Mouse (Mus musculus): ENCODE data around the gene Rpl32. TPM values are rescaled to one million over a fixed set of nuclear protein-coding genes. Genes with fewer than 3 reads are reported as not detected.
A peak's percentile ranks its signal among the peaks of the same experiment; 100 is the strongest.

Gene Rpl32
- total RNA-seq (2014; rRNA removed), result 1,017 and 1,033 TPM in 2 replicates
- polyA plus RNA-seq (2012; rRNA removed), result 177 and 193 TPM in 2 replicates

DNA sequence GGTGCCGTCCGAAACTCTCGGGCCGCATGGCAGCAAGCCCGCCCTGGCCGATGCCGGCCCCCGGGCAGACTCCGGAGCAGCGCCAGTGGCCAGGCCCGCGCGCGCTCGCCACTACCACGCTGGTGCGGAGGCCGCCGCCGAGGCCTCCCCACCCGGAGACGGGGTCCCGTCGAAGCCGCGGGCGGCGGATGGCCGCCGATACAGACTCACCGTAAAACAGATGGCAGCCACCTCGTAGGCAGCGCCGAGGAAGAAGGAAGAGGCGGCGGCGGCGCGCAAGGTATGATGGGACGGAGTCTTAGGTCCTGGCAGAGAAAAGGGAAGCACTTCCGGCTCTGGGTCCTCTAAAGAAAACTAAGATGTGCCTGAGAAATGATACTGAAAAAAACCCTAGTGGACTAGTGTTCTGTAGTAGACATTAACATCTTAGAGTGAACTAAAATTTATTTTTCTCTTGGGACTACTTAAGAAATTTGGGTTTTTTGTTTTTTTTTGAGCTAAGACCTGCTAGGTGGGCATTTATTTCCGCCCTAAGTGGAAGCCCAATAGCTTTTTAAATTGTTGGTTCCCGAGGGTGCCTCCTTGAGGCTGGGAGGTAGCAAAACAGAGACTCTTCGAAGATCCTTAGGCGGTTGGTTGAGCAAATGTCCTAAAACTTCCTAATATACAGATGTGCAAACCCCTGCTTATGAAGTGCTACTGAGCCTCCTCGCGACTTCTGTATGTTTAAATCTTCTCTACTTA, at the start of gene Rpl32:
Gene Rpl32 (minus strand): TSS at position 260 of the 744 bp plus-strand sequence.
- peaks cover 8% of the 10 kb centered on the region; the same call in 1 of the 2 replicates for H3K79me2 ChIP-seq (ENCODE audit: control insufficient read depth, insufficient read depth, low read length)
- H3K36me3 ChIP-seq (ENCODE audit: control insufficient read depth, insufficient read depth, low read length), result peaks cover 23% of the 10 kb centered on the region
- TF ChIP-seq CTCF (IDR thresholded peaks at IDR 0.05; ENCODE audit: low read depth, low read length), result no peak; the same call in 1 of the 2 replicates
- TF ChIP-seq POLR2A (IDR thresholded peaks at IDR 0.05; ENCODE audit: extremely low read depth, insufficient read depth, low read length), result peak; percentile 81
- DNase-seq (ENCODE audit: extremely low read depth, low read depth, low spot score), result peak; percentile 89
- peaks cover 9% of the 10 kb centered on the region for H3K4me1 ChIP-seq (ENCODE audit: control insufficient read depth, insufficient read depth, low read length)
- H3K4me3 ChIP-seq (ENCODE audit: insufficient read depth, low read depth, low read length), result peak within 1 kb of the TSS; percentile 81
- peak within 1 kb of the TSS; percentile 95 for H3K9ac ChIP-seq (ENCODE audit: low read depth, low read length)
- H3K27me3 ChIP-seq (ENCODE audit: control insufficient read depth, insufficient read depth, low read length), result no peaks in the 10 kb centered on the region
- under 1% methylated on average over 47 of the region's 47 CpGs for WGBS
- H3K27ac ChIP-seq (replicated peaks; ENCODE audit: insufficient read depth, low read depth, low read length), result peak within 1 kb of the TSS; percentile 65

DNA sequence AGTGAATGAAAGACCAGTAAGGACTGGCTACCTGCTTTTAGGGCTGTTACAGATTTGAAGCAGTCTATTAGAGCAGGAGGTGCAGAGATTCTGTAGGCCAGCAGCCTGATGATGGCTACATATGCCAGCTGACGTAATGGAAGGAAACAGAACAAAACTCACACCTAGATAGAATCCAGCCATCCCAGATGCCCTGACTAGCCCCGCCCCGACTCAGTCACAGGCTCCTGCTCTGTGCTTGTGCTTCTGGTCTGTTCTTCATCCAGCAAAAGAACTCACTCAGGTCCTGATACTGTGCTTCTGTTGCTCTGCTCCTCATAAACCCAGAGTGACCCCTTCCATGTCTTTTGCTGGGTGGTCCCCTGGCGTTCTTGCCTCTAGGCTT, 47.8 kb upstream of the Rpl32 start:
- WGBS, result 91% methylated on average over 4 of the region's 4 CpGs
- no peak for DNase-seq (ENCODE audit: extremely low read depth, low read depth, low spot score)
- no peaks in the 10 kb centered on the region for H3K79me2 ChIP-seq (ENCODE audit: control insufficient read depth, insufficient read depth, low read length)
- no peaks in the 10 kb centered on the region for H3K36me3 ChIP-seq (ENCODE audit: control insufficient read depth, insufficient read depth, low read length)
- H3K4me1 ChIP-seq (ENCODE audit: control insufficient read depth, insufficient read depth, low read length), result 0 out of 2 replicates have a peak, but pooled peaks cover 7% of the 10 kb centered on the region
- no peak overlapping the region for H3K27ac ChIP-seq (replicated peaks; ENCODE audit: insufficient read depth, low read depth, low read length)
- no peak overlapping the region for H3K4me3 ChIP-seq (ENCODE audit: insufficient read depth, low read depth, low read length)
- no peaks in the 10 kb centered on the region for H3K27me3 ChIP-seq (ENCODE audit: control insufficient read depth, insufficient read depth, low read length)
- no peak overlapping the region for H3K9ac ChIP-seq (ENCODE audit: low read depth, low read length)
- TF ChIP-seq CTCF (IDR thresholded peaks at IDR 0.05; ENCODE audit: low read depth, low read length), result no peak
- no peak for TF ChIP-seq POLR2A (IDR thresholded peaks at IDR 0.05; ENCODE audit: extremely low read depth, insufficient read depth, low read length)

DNA sequence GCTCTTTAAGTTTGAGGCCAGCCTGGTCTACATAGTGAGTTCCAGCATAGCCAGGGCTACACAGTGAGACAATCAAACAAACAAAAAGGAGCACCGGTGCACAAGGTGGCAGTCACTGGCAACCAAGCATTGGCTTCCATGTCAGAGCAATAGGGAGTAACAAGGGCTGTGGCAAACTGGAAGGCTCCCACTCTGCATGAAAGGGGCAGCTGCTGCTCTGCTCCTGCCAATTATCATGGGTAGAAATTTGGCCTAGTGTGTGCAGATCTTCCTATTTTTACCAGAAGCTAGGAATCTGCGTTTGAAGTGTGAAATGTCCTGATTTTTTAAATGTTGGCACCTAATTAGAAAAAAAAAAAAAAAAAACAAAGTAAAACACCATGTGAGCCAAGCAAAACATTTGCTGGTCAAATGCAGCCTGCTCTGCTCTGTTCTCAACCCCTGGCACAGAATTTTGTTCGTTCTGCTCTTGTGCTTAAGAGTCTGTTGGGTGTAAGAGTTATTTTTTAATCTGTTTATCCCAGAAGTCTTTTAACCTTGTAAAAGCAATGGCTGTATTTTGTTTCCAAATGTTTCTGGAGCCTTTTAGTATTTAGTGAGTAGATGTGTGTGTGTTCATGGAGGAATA, 47.3 kb upstream of the Rpl32 start:
- H3K36me3 ChIP-seq (ENCODE audit: control insufficient read depth, insufficient read depth, low read length), result no peaks in the 10 kb centered on the region
- H3K27ac ChIP-seq (replicated peaks; ENCODE audit: insufficient read depth, low read depth, low read length), result no peak overlapping the region
- WGBS, result 43% methylated on average over 3 of the region's 3 CpGs
- H3K4me3 ChIP-seq (ENCODE audit: insufficient read depth, low read depth, low read length), result no peak overlapping the region
- no peak overlapping the region for H3K9ac ChIP-seq (ENCODE audit: low read depth, low read length)
- DNase-seq (ENCODE audit: extremely low read depth, low read depth, low spot score), result peak; percentile 33
- TF ChIP-seq POLR2A (IDR thresholded peaks at IDR 0.05; ENCODE audit: extremely low read depth, insufficient read depth, low read length) (no peak), CTCF (IDR thresholded peaks at IDR 0.05; ENCODE audit: low read depth, low read length) (no peak)
- H3K27me3 ChIP-seq (ENCODE audit: control insufficient read depth, insufficient read depth, low read length), result no peaks in the 10 kb centered on the region
- H3K4me1 ChIP-seq (ENCODE audit: control insufficient read depth, insufficient read depth, low read length), result 0 out of 2 replicates have a peak, but pooled peaks cover 7% of the 10 kb centered on the region
- no peaks in the 10 kb centered on the region for H3K79me2 ChIP-seq (ENCODE audit: control insufficient read depth, insufficient read depth, low read length)

DNA sequence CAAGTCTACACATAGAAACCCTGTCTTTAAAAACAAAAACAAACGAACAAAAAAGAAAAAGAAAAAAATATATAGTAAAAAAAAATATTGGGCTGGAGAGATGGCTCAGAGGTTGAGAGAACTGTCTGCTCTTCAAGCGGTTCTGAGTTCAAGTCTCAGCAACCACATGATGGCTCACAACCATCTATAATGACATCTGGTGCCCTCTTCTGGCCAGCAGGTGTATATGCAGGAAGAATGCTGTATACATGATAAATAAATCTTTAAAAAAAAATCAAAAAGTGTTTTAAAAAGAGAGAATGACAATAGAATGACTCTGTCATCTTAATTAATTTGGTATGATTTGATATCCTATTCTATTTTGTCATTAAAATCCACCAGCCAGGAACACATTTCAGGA, 45.9 kb upstream of the Rpl32 start:
- H3K36me3 ChIP-seq (ENCODE audit: control insufficient read depth, insufficient read depth, low read length), result no peaks in the 10 kb centered on the region
- H3K4me3 ChIP-seq (ENCODE audit: insufficient read depth, low read depth, low read length), result no peak overlapping the region
- no peak overlapping the region for H3K9ac ChIP-seq (ENCODE audit: low read depth, low read length)
- H3K4me1 ChIP-seq (ENCODE audit: control insufficient read depth, insufficient read depth, low read length), result 0 out of 2 replicates have a peak, but pooled peaks cover 7% of the 10 kb centered on the region
- DNase-seq (ENCODE audit: extremely low read depth, low read depth, low spot score), result no peak
- no peak overlapping the region for H3K27ac ChIP-seq (replicated peaks; ENCODE audit: insufficient read depth, low read depth, low read length)
- TF ChIP-seq POLR2A (IDR thresholded peaks at IDR 0.05; ENCODE audit: extremely low read depth, insufficient read depth, low read length), result no peak
- TF ChIP-seq CTCF (IDR thresholded peaks at IDR 0.05; ENCODE audit: low read depth, low read length), result 0 out of 2 replicates have a peak, but pooled peaks have one; percentile 15
- H3K27me3 ChIP-seq (ENCODE audit: control insufficient read depth, insufficient read depth, low read length), result no peaks in the 10 kb centered on the region
- no peaks in the 10 kb centered on the region for H3K79me2 ChIP-seq (ENCODE audit: control insufficient read depth, insufficient read depth, low read length)
- 73% methylated on average over 2 of the region's 2 CpGs for WGBS

DNA sequence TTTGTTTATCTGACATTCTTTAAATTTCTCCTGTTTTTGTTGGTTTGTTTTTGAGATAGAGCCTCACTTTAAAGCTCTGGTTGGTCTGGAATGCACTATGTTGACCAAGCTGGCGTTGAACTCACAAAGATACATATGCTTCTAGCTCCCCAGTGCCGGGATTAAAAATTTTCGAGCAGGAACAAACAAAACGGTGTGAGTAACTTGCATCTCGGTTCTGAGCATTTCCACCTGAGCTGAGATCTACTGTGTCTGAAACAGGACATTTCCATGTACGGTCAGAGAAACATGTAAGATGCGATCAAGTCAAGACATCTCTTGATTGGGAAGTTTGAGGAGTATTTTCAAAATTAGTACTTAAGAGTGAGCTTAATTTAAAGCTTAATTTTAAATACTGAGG, 45.4 kb upstream of the Rpl32 start:
- no peaks in the 10 kb centered on the region for H3K36me3 ChIP-seq (ENCODE audit: control insufficient read depth, insufficient read depth, low read length)
- WGBS, result 54% methylated on average over 7 of the region's 7 CpGs
- no peak for DNase-seq (ENCODE audit: extremely low read depth, low read depth, low spot score)
- no peaks in the 10 kb centered on the region for H3K79me2 ChIP-seq (ENCODE audit: control insufficient read depth, insufficient read depth, low read length)
- no peak overlapping the region for H3K27ac ChIP-seq (replicated peaks; ENCODE audit: insufficient read depth, low read depth, low read length)
- H3K4me1 ChIP-seq (ENCODE audit: control insufficient read depth, insufficient read depth, low read length), result 0 out of 2 replicates have a peak, but pooled peaks cover 3% of the 10 kb centered on the region
- H3K4me3 ChIP-seq (ENCODE audit: insufficient read depth, low read depth, low read length), result no peak overlapping the region
- no peak overlapping the region for H3K9ac ChIP-seq (ENCODE audit: low read depth, low read length)
- H3K27me3 ChIP-seq (ENCODE audit: control insufficient read depth, insufficient read depth, low read length), result no peaks in the 10 kb centered on the region
- no peak for TF ChIP-seq CTCF (IDR thresholded peaks at IDR 0.05; ENCODE audit: low read depth, low read length)
- no peak for TF ChIP-seq POLR2A (IDR thresholded peaks at IDR 0.05; ENCODE audit: extremely low read depth, insufficient read depth, low read length)
